Comparison of ENCODE assay signal across 9 mouse cellular contexts in the genomic region with DNA sequence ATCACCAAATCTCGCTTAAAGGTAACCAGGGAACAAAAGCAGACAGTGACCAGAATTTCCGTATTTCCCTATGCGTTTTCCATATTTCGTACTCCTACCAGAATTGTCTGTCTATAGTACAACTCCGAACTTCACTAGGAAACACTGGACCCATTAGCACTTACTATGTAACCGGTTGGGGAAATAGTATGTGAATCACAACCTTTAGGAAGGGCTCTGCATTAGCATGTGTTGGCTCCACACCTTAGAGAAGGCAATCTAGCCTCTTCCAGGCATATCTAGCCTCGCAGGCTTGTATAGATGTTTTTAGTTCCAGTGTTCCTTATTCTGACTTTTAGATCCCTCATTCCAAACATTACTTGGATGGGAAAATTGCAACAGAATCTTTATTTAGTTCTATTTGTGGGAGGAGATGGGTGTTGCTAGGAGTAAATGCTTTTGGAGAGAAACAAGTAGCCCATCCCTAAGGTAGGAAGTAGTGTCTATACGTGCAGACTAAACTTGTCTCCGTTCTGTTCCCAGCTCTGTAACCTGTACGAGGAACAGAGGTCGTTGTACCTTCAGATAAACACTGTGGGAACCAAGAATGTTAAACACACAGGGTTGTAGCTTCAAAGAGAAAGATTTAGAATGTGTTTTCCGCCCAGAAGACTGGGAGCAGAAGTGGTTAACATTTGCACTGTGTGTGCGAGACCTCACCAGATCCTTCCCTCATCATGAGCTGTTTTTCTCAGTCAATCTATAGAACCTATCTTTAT. TPM values are rescaled to one million over a fixed set of nuclear protein-coding genes. Genes with fewer than 3 reads are reported as not detected.
A peak's percentile ranks its signal among the peaks of the same experiment; 100 is the strongest.
DNase-seq lines count a peak whose midpoint lies in the region; ATAC-seq and TF ChIP-seq lines count a peak whose summit lies in the region.
"Had no signal": no experiment of that assay in that cellular context is flagged by ENCODE, and none has a peak within 500 bp of the region (broad histone marks: within the 10 kb centered on the region; RNA-seq: fewer than 3 reads in every experiment).

No protein-coding gene starts in this region.

- H3K4me3 ChIP-seq in layer of hippocampus, adult 2 months: peak overlapping the region; percentile 85
- H3K4me3 ChIP-seq in embryonic facial prominence, embryonic 11.5 days (ENCODE audit: low read depth, low read length): peak overlapping the region; percentile 48
- H3K4me3 ChIP-seq in hindbrain, embryonic 16.5 days (ENCODE audit: low read length): peak overlapping the region; percentile 81
- H3K4me3 ChIP-seq in midbrain, postnatal 0 days (ENCODE audit: low read depth, low read length): peak overlapping the region; percentile 69

- no peaks in the 10 kb centered on the region for H3K4me1 ChIP-seq in embryonic facial prominence, embryonic 11.5 days (ENCODE audit: control insufficient read depth, insufficient read depth, low read length)
- peaks cover 16% of the 10 kb centered on the region for H3K4me1 ChIP-seq in hindbrain, embryonic 16.5 days (ENCODE audit: control insufficient read depth, insufficient read depth, low read depth, low read length)
- peaks cover 9% of the 10 kb centered on the region for H3K4me1 ChIP-seq in midbrain, postnatal 0 days (ENCODE audit: insufficient read depth, low read length)

- H3K27me3 ChIP-seq in embryonic facial prominence, embryonic 11.5 days (ENCODE audit: control insufficient read depth, insufficient read depth, low read length): no peaks in the 10 kb centered on the region
- no peaks in the 10 kb centered on the region for H3K27me3 ChIP-seq in hindbrain, embryonic 16.5 days (replicated peaks; ENCODE audit: control insufficient read depth, insufficient read depth, low read length)
- H3K27me3 ChIP-seq in midbrain, postnatal 0 days (ENCODE audit: insufficient read depth, low read length): no peaks in the 10 kb centered on the region

- H3K9me3 ChIP-seq in embryonic facial prominence, embryonic 11.5 days (replicated peaks; ENCODE audit: control insufficient read depth, low read length): no peaks in the 10 kb centered on the region
- no peaks in the 10 kb centered on the region for H3K9me3 ChIP-seq in hindbrain, embryonic 16.5 days (ENCODE audit: control insufficient read depth, low read length)
- H3K9me3 ChIP-seq in midbrain, postnatal 0 days (ENCODE audit: low read length): no peaks in the 10 kb centered on the region

- no peak for TF ChIP-seq CTCF in layer of hippocampus, adult 2 months (conservative IDR thresholded peaks at IDR 0.05)
- no peak for TF ChIP-seq CTCF in midbrain, postnatal 0 days (IDR thresholded peaks at IDR 0.05)

- H3K27ac ChIP-seq in layer of hippocampus, adult 2 months: peak overlapping the region; percentile 89
- no peak overlapping the region for H3K27ac ChIP-seq in embryonic facial prominence, embryonic 11.5 days (replicated peaks; ENCODE audit: low read depth, low read length)
- H3K27ac ChIP-seq in hindbrain, embryonic 16.5 days (ENCODE audit: low read depth, low read length): peak overlapping the region; percentile 69
- H3K27ac ChIP-seq in midbrain, postnatal 0 days (ENCODE audit: low read depth, low read length): 0 out of 2 replicates have a peak overlapping the region, but pooled peaks have one; percentile 27

- H3K36me3 ChIP-seq in embryonic facial prominence, embryonic 11.5 days (replicated peaks; ENCODE audit: control insufficient read depth, insufficient read depth, low read depth, low read length): no peaks in the 10 kb centered on the region
- H3K36me3 ChIP-seq in hindbrain, embryonic 16.5 days (ENCODE audit: control insufficient read depth, insufficient read depth, low read length): no peaks in the 10 kb centered on the region
- H3K36me3 ChIP-seq in midbrain, postnatal 0 days (ENCODE audit: insufficient read depth, low read length): 0 out of 2 replicates have a peak, but pooled peaks cover 4% of the 10 kb centered on the region

- 0 out of 2 replicates have a peak overlapping the region, but pooled peaks have one; percentile 20 for H3K9ac ChIP-seq in embryonic facial prominence, embryonic 11.5 days (replicated peaks; ENCODE audit: low read length)
- H3K9ac ChIP-seq in hindbrain, embryonic 16.5 days (ENCODE audit: low read depth, low read length): peak overlapping the region; percentile 91
- H3K9ac ChIP-seq in midbrain, postnatal 0 days (replicated peaks; ENCODE audit: low read length, poor library complexity, severe bottlenecking): peak overlapping the region; percentile 76; the same call in 1 of the 2 replicates

- 54% methylated on average over 13 of the region's 13 CpGs for WGBS in embryonic facial prominence, embryonic 11.5 days
- 45% methylated on average over 13 of the region's 13 CpGs for WGBS in hindbrain, embryonic 16.5 days
- WGBS in midbrain, postnatal 0 days: 48% methylated on average over 13 of the region's 13 CpGs

- H3K4me2 ChIP-seq in embryonic facial prominence, embryonic 11.5 days (ENCODE audit: low read depth, low read length): peak overlapping the region; percentile 72
- H3K4me2 ChIP-seq in hindbrain, embryonic 16.5 days (ENCODE audit: low read length): peak overlapping the region; percentile 71
- H3K4me2 ChIP-seq in midbrain, postnatal 0 days (ENCODE audit: low read depth, low read length, poor library complexity, severe bottlenecking): peak overlapping the region; percentile 75

- DNase-seq in layer of hippocampus, adult 2 months (ENCODE audit: low spot score in 2 of 2): no peak
- no peak for DNase-seq in layer of hippocampus, adult 9-11 months
- DNase-seq in embryonic facial prominence, embryonic 11.5 days (ENCODE audit: low spot score): no peak
- no peak for DNase-seq in midbrain, postnatal 0 days (ENCODE audit: low spot score)
- no peak for DNase-seq in left cerebral cortex, adult 9 months (ENCODE audit: low spot score in 2 of 2)
- DNase-seq in cerebellum, adult 18-20 months: no peak
- DNase-seq in kidney, adult 8-10 months: no peak

- no peak for ATAC-seq in embryonic facial prominence, embryonic 11.5 days (replicated peaks; ENCODE audit: insufficient number of reproducible peaks, low FRiP score, low TSS enrichment, low read depth)
- ATAC-seq in hindbrain, embryonic 16.5 days: peak; percentile 45
- ATAC-seq in midbrain, postnatal 0 days (ENCODE audit: low FRiP score): peak; percentile 47; the same call in 1 of the 2 replicates

RNA-seq across cellular contexts. Expression of gene Plgrkt, which starts 4.8 kb away (rescaled TPM):
- total RNA-seq in layer of hippocampus, adult 2 months (2021): 10 to 100 TPM; 26.4 to 27.6 TPM
- 58.8 and 65.5 TPM in 2 replicates for polyA plus RNA-seq in embryonic facial prominence, embryonic 11.5 days (2014; fragmentation: Nextera tagmentation; extraction: Ambion mirVana)
- 66.4 and 71.9 TPM in 2 replicates for polyA plus RNA-seq in hindbrain, embryonic 16.5 days (2015; fragmentation: Nextera tagmentation; extraction: Ambion mirVana)
- 25.9 and 26.4 TPM in 2 replicates for total RNA-seq in midbrain, postnatal 0 days (2014; rRNA removed)
- 61.9 and 63.5 TPM in 2 replicates for polyA plus RNA-seq in midbrain, postnatal 0 days (2015; fragmentation: Nextera tagmentation; extraction: Ambion mirVana)

RNA-seq across cellular contexts. Expression of gene Cd274, which starts 4.9 kb away (rescaled TPM):
- 1 to 10 TPM in 1 of 2 experiments, under 1 TPM in 1; 1.00 to 1.2 TPM for total RNA-seq in layer of hippocampus, adult 2 months (2021)
- polyA plus RNA-seq in embryonic facial prominence, embryonic 11.5 days (2014; fragmentation: Nextera tagmentation; extraction: Ambion mirVana): 0.20 and 0.25 TPM in 2 replicates
- polyA plus RNA-seq in hindbrain, embryonic 16.5 days (2015; fragmentation: Nextera tagmentation; extraction: Ambion mirVana): 0.56 and 0.76 TPM in 2 replicates
- 0.22 and 0.66 TPM in 2 replicates for total RNA-seq in midbrain, postnatal 0 days (2014; rRNA removed)
- 0.16 and 0.38 TPM in 2 replicates for polyA plus RNA-seq in midbrain, postnatal 0 days (2015; fragmentation: Nextera tagmentation; extraction: Ambion mirVana)

RNA-seq across cellular contexts. Expression of gene Rln1, which starts 27.9 kb away (rescaled TPM):
- total RNA-seq in layer of hippocampus, adult 2 months (2021): 1 to 10 TPM; 2.2 to 4.1 TPM
- polyA plus RNA-seq in embryonic facial prominence, embryonic 11.5 days (2014; fragmentation: Nextera tagmentation; extraction: Ambion mirVana): 0.29 and 0.70 TPM in 2 replicates
- 3.5 and 4.6 TPM in 2 replicates for polyA plus RNA-seq in hindbrain, embryonic 16.5 days (2015; fragmentation: Nextera tagmentation; extraction: Ambion mirVana)
- 4.5 and 5.8 TPM in 2 replicates for total RNA-seq in midbrain, postnatal 0 days (2014; rRNA removed)
- 6.9 and 7.2 TPM in 2 replicates for polyA plus RNA-seq in midbrain, postnatal 0 days (2015; fragmentation: Nextera tagmentation; extraction: Ambion mirVana)
- polyA plus RNA-seq: large intestine, adult 2 months had no signal

RNA-seq across cellular contexts. Expression of gene Insl6, which starts 37.2 kb away (rescaled TPM):
- 1 to 10 TPM in 1 of 2 experiments, under 1 TPM in 1; 0.74 to 1.3 TPM for total RNA-seq in layer of hippocampus, adult 2 months (2021)
- 6.7 and 8.1 TPM in 2 replicates for polyA plus RNA-seq in embryonic facial prominence, embryonic 11.5 days (2014; fragmentation: Nextera tagmentation; extraction: Ambion mirVana)
- 1.4 and 2.3 TPM in 2 replicates for polyA plus RNA-seq in hindbrain, embryonic 16.5 days (2015; fragmentation: Nextera tagmentation; extraction: Ambion mirVana)
- total RNA-seq in midbrain, postnatal 0 days (2014; rRNA removed): 4.6 TPM in 1 of 2 replicates, not detected in the other
- polyA plus RNA-seq in midbrain, postnatal 0 days (2015; fragmentation: Nextera tagmentation; extraction: Ambion mirVana): 1.5 and 1.8 TPM in 2 replicates

RNA-seq across cellular contexts. Expression of gene Pdcd1lg2, which starts 48.4 kb away (rescaled TPM):
- not detected for total RNA-seq in layer of hippocampus, adult 2 months (2021)
- polyA plus RNA-seq in embryonic facial prominence, embryonic 11.5 days (2014; fragmentation: Nextera tagmentation; extraction: Ambion mirVana): 0.13 TPM in 1 of 2 replicates, not detected in the other
- 0.09 and 0.12 TPM in 2 replicates for polyA plus RNA-seq in hindbrain, embryonic 16.5 days (2015; fragmentation: Nextera tagmentation; extraction: Ambion mirVana)
- 0.24 and 0.71 TPM in 2 replicates for total RNA-seq in midbrain, postnatal 0 days (2014; rRNA removed)
- 0.15 TPM in 1 of 2 replicates, not detected in the other for polyA plus RNA-seq in midbrain, postnatal 0 days (2015; fragmentation: Nextera tagmentation; extraction: Ambion mirVana)

Comparison
In these comparisons a context has a peak if more than half of its experiments do, and no peak if none do; other contexts are left out.
1. H3K9ac ChIP-seq: peak in every context shown above with its lines; median percentile 91 in hindbrain, embryonic 16.5 days; 76 in midbrain, postnatal 0 days; 20 in embryonic facial prominence, embryonic 11.5 days.